ENCODE assay signal across 29 mouse cellular contexts in genomic region chr13:109536636-109537035, GRCm38 (mm10).
DNase-seq lines count a peak whose midpoint lies in the region; ATAC-seq lines count a peak whose summit lies in the region.
"Had no signal": no experiment of that assay in that cellular context is flagged by ENCODE, and none has a peak within 500 bp of the region (broad histone marks: within the 10 kb centered on the region; RNA-seq: fewer than 3 reads in every experiment).

No protein-coding gene starts in this region.

- H3K4me2 ChIP-seq in midbrain, embryonic 13.5 days (replicated peaks), result no peak overlapping the region
- no peak overlapping the region for H3K4me2 ChIP-seq in midbrain, embryonic 14.5 days (ENCODE audit: low read length)
- no peak overlapping the region for H3K4me2 ChIP-seq in hindbrain, embryonic 14.5 days (replicated peaks)
- H3K4me2 ChIP-seq: embryonic facial prominence, embryonic 12.5 days; heart, embryonic 15.5 days; intestine, embryonic 15.5 days; limb, embryonic 15.5 days; midbrain, embryonic 12.5 days; neural tube, embryonic 12.5 days had no signal

- peak overlapping the region; percentile 39; the same call in 1 of the 2 replicates for H3K27ac ChIP-seq in midbrain, embryonic 13.5 days
- H3K27ac ChIP-seq in midbrain, embryonic 14.5 days (replicated peaks; ENCODE audit: low read depth, low read length), result no peak overlapping the region
- no peak overlapping the region for H3K27ac ChIP-seq in hindbrain, embryonic 14.5 days
- H3K27ac ChIP-seq: embryonic facial prominence, embryonic 12.5 days; heart, embryonic 15.5 days; intestine, embryonic 15.5 days; kidney, postnatal 0 days; left cerebral cortex, adult 2 months; limb, embryonic 15.5 days; midbrain, embryonic 12.5 days; neural tube, embryonic 12.5 days had no signal

- H3K27me3 ChIP-seq in midbrain, embryonic 13.5 days, result no peaks in the 10 kb centered on the region
- no peaks in the 10 kb centered on the region for H3K27me3 ChIP-seq in midbrain, embryonic 14.5 days (ENCODE audit: control insufficient read depth, insufficient read depth, low read length)
- no peaks in the 10 kb centered on the region for H3K27me3 ChIP-seq in hindbrain, embryonic 14.5 days (ENCODE audit: control insufficient read depth, insufficient read depth, low read length)
- H3K27me3 ChIP-seq: embryonic facial prominence, embryonic 12.5 days; heart, embryonic 15.5 days; intestine, embryonic 15.5 days; limb, embryonic 15.5 days; midbrain, embryonic 12.5 days; neural tube, embryonic 12.5 days had no signal

- intact Hi-C loops in heart, postnatal 25 days (cut with DNase I), result no loop called here

- H3K4me3 ChIP-seq in midbrain, embryonic 13.5 days (replicated peaks), result no peak overlapping the region
- no peak overlapping the region for H3K4me3 ChIP-seq in midbrain, embryonic 14.5 days (replicated peaks; ENCODE audit: low read depth, low read length)
- H3K4me3 ChIP-seq in hindbrain, embryonic 14.5 days (replicated peaks; ENCODE audit: low read length), result no peak overlapping the region
- H3K4me3 ChIP-seq: embryonic facial prominence, embryonic 12.5 days; erythroblast, embryonic 14.5 days; heart, embryonic 15.5 days; intestine, embryonic 15.5 days; left cerebral cortex, adult 2 months; limb, embryonic 15.5 days; midbrain, embryonic 12.5 days; neural tube, embryonic 12.5 days had no signal

- H3K36me3 ChIP-seq in midbrain, embryonic 13.5 days, result no peaks in the 10 kb centered on the region
- no peaks in the 10 kb centered on the region for H3K36me3 ChIP-seq in midbrain, embryonic 14.5 days (ENCODE audit: control insufficient read depth, insufficient read depth, low read length)
- H3K36me3 ChIP-seq in hindbrain, embryonic 14.5 days (replicated peaks; ENCODE audit: control insufficient read depth, insufficient read depth), result no peaks in the 10 kb centered on the region
- H3K36me3 ChIP-seq: embryonic facial prominence, embryonic 12.5 days; heart, embryonic 15.5 days; intestine, embryonic 15.5 days; limb, embryonic 15.5 days; midbrain, embryonic 12.5 days; neural tube, embryonic 12.5 days had no signal

- H3K9me3 ChIP-seq in midbrain, embryonic 13.5 days, result no peaks in the 10 kb centered on the region
- no peaks in the 10 kb centered on the region for H3K9me3 ChIP-seq in midbrain, embryonic 14.5 days (ENCODE audit: control insufficient read depth, low read length)
- H3K9me3 ChIP-seq in hindbrain, embryonic 14.5 days (ENCODE audit: control insufficient read depth, low read length), result no peaks in the 10 kb centered on the region
- H3K9me3 ChIP-seq: embryonic facial prominence, embryonic 12.5 days; heart, embryonic 15.5 days; intestine, embryonic 15.5 days; limb, embryonic 15.5 days; midbrain, embryonic 12.5 days; neural tube, embryonic 12.5 days had no signal

- peaks cover 38% of the 10 kb centered on the region for H3K4me1 ChIP-seq in midbrain, embryonic 13.5 days (replicated peaks)
- H3K4me1 ChIP-seq in midbrain, embryonic 14.5 days (ENCODE audit: control insufficient read depth, insufficient read depth, low read length), result peaks cover 41% of the 10 kb centered on the region
- H3K4me1 ChIP-seq in hindbrain, embryonic 14.5 days (replicated peaks; ENCODE audit: control insufficient read depth, insufficient read depth, low read length), result peaks cover 14% of the 10 kb centered on the region
- H3K4me1 ChIP-seq: embryonic facial prominence, embryonic 12.5 days; heart, embryonic 15.5 days; intestine, embryonic 15.5 days; limb, embryonic 15.5 days; neural tube, embryonic 12.5 days had no signal

- peak; percentile 61 for DNase-seq in heart, adult 11 months
- no peak for DNase-seq in heart, postnatal 25 days (ENCODE audit: low spot score)
- DNase-seq in midbrain, embryonic 14.5 days, result no peak
- peak; percentile 63 for DNase-seq in NIH3T3 (ENCODE audit: low read depth)
- DNase-seq in skeletal muscle tissue, adult 2 months (ENCODE audit: low read depth, low spot score), result peak; percentile 19
- no peak for DNase-seq in hindbrain, embryonic 14.5 days (ENCODE audit: low spot score)
- no peak for DNase-seq in ovary, postnatal 14 days (ENCODE audit: low spot score)
- DNase-seq: adrenal gland, adult 8-10 months; cerebellum, adult 8-10 months; gastrocnemius, postnatal 36 days; left cerebral cortex, postnatal 4 days; lung, adult 18-20 months; lung, postnatal 14 days; retina, postnatal 1 day; right cerebral cortex, postnatal 25 days; thymus, postnatal 25 days had no signal

- no peak overlapping the region for H3K9ac ChIP-seq in midbrain, embryonic 13.5 days (replicated peaks)
- no peak overlapping the region for H3K9ac ChIP-seq in midbrain, embryonic 14.5 days (replicated peaks; ENCODE audit: low read length)
- H3K9ac ChIP-seq in hindbrain, embryonic 14.5 days, result no peak overlapping the region
- H3K9ac ChIP-seq: embryonic facial prominence, embryonic 12.5 days; heart, embryonic 15.5 days; intestine, embryonic 15.5 days; limb, embryonic 15.5 days; midbrain, embryonic 12.5 days; neural tube, embryonic 12.5 days had no signal

- 58% methylated on average over 4 of the region's 4 CpGs for WGBS in midbrain, embryonic 13.5 days
- 59% methylated on average over 4 of the region's 4 CpGs for WGBS in midbrain, embryonic 14.5 days
- 50% methylated on average over 4 of the region's 4 CpGs for WGBS in hindbrain, embryonic 14.5 days

- no peak for ATAC-seq in midbrain, embryonic 13.5 days
- no peak for ATAC-seq in midbrain, embryonic 14.5 days (ENCODE audit: low FRiP score, low TSS enrichment)
- ATAC-seq in hindbrain, embryonic 14.5 days (ENCODE audit: low FRiP score), result no peak
- ATAC-seq: CD4-positive, CD25-positive, alpha-beta regulatory T cell, adult 4 months; forebrain, embryonic 14.5 days; hindbrain, embryonic 16.5 days; intestine, embryonic 15.5 days had no signal

Comparison
In these comparisons a context has a peak if more than half of its experiments do, and no peak if none do; other contexts are left out.
1. DNase-seq: peak in heart, adult 11 months (single experiment), NIH3T3 (single experiment) and skeletal muscle tissue, adult 2 months (single experiment); none in heart, postnatal 25 days (single experiment), midbrain, embryonic 14.5 days (single experiment), hindbrain, embryonic 14.5 days (single experiment) and ovary, postnatal 14 days (single experiment).